Mouse (Mus musculus): ENCODE results near the gene Mapk10. TPM values are rescaled to one million over a fixed set of nuclear protein-coding genes. Genes with fewer than 3 reads are reported as not detected.
A peak's percentile ranks its signal among the peaks of the same experiment; 100 is the strongest.

Mapk10 gene
- total RNA-seq, 1 experiment from 2014 or later, result 9.8 TPM

GRCm38 (mm10) chr5:103164022-103164421 lies 47.1 kb downstream of the Mapk10 start:
- DNase-seq, result no peak

GRCm38 (mm10) chr5:103161574-103161973 lies 49.6 kb downstream of the Mapk10 start:
- no peak for DNase-seq

GRCm38 (mm10) chr5:103161196-103161540 lies 50.0 kb downstream of the Mapk10 start:
- DNase-seq, result no peak

DNA sequence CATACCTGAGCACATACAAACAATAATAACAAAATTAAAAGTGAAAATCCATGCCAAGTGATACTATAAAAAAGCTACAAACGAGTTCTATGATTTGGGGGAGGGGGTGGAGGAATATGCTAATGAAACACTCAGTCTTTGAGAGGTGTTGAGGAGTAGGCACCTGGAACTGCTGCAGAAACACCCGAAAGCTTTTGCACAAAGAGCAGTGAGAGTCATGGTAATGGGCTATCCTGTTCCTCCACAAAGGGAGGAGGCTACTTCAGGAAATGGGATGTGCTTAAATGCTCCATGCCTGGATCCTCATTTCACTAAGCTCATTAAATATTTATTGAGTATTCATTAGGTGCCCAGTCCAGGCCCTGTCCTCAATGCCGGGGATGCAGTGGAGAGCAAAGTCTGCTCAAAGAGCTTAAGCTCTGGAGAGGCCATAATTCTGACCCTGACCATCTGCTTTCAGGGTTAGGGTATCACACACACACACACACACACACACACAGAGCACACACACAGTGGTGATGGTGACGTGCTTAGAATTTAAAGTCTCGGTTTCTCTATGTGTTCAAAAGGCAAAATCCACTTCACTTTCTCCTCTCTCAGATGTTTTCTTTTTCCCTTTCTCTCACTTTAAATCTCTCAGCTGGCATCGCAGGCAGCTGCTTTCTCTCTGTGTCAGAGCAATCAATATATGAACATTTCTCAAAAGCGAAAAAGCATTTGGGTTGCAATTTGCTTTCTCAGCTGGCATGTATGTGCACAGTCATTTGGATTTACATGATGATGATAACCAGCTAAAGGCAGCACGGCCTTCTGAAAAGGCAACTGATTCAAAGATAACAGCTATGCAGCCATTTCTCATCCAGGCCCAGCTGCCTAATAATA lies 50.6 kb downstream of the Mapk10 start:
- DNase-seq, result no peak

DNA sequence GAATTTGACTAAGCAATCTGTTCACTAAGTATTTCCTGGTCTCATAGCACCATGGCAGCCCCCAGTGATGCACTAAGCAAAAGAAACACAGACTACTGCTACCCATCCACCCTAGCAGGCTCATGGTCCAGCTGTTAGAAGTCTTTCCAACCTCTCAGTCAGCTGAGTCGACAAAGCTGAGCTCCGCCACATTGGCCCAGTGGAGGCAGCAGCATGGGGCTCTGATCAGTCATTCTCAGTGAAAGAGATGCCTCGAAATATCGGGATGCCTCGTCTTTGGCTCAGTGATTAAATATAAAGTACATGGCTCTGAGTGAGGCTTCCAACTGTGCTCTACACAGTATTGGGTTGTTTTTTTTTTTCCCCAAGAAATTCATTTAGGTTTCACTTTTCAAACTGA lies 70.2 kb downstream of the Mapk10 start:
- DNase-seq, result no peak

DNA sequence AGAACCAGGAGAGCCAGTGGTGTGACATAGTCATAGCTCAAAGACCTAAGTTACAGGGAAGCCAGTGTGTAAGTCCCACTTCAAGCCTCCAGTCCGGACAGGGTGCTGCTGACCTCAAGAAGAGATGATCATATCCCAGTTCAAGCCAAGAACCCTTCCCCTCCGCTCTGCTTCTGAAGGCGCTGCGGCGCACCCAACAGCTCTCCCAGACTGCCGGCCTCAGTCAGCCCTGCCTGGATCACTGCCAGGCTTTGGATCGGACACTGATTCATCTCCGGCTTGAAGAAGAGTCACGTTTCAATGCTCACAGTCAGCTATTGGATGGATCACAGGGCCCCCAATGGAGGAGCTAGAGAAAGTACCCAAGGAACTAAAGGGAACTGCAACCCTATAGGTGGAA lies 76.3 kb downstream of the Mapk10 start:
- peak; percentile 81 for DNase-seq

- DNase-seq, result peak; percentile 51
These were observed 77.5 kb downstream of the Mapk10 start for GRCm38 (mm10) chr5:103133626-103134025.

GRCm38 (mm10) chr5:103132814-103133213 lies 78.3 kb downstream of the Mapk10 start:
- peak; percentile 24 for DNase-seq

DNA sequence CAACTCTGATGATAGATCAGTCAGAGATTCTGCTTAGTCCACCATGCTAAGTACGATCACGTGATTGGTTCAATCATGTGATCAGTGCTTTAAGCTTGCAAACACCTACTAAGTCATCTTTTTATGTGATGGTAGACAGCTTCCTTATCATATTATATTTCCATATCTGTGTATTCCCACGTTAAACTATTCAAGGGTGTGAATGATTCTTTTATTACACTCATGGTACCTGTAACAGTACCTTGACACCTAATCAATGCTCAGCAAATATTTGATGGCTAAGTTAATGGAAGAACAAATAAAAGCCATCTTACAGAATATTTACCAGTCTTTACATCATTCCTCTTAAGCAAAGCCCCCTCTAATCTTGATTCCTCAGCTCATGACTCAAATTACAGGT lies 91.5 kb downstream of the Mapk10 start:
- DNase-seq, result no peak

DNA sequence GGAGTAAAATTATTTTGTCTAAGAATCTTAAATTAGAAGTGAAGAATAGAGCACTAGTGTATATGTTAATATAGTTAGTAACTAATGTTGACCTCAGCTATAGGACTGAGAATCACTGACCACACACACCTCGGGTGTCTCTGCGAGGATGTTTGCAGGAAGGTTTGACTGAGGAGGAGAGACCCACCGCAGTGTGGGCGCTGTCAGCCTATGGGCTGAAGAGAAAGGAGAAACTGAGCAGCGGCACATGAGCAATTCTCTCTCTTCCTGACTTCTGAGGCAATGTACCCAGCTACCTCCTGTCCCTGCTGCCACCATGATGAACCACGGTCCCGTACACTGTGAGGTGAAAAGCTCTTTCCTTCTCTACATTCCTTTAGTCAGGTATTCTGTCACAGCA lies 95.6 kb downstream of the Mapk10 start:
- no peak for DNase-seq

DNA sequence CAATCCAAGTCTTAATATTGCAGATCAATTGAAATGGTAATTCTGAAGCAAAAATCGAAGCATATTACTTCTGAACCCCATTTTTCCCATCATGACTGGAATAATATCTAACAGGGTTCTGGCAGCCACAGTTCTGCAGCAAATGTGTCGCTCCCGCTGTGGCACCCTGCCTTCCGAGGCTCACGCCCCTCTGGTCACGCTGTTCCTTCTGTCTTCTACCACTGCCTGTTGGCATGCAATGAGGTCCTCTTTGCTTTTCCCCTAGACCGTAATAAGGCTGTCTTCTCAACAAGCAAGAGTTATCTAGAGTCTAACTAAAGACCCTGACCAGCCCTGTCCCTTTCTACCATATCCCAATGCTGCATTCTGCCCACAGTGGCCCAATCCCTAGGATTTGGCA lies 98.7 kb downstream of the Mapk10 start:
- no peak for DNase-seq

GRCm38 (mm10) chr5:103109409-103109808 lies 101.7 kb downstream of the Mapk10 start:
- no peak for DNase-seq

- no peak for DNase-seq
These were observed 105.4 kb downstream of the Mapk10 start for GRCm38 (mm10) chr5:103105441-103106414.

GRCm38 (mm10) chr5:103104082-103104481 lies 107.1 kb downstream of the Mapk10 start:
- no peak for DNase-seq

- DNase-seq, result no peak
These were observed 108.2 kb downstream of the Mapk10 start for GRCm38 (mm10) chr5:103102876-103103393.

DNA sequence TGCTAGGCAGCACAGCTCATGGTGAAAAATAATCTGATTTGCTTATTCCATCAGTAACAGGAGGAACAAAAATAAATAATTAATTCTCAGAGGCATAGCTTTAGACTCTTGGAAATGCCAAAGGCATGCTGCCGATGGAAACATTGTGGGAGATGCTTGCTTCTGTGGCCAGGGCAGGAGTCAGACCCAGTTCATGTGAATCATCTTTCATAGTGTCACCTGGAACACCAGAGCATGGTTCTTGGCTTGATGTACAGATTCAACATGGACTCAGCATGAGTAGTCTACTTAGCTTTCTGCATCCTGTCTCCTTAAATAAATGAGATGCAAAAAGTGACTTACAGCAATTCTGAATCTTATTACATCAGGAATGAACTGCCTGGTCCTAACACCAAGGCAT lies 109.0 kb downstream of the Mapk10 start:
- no peak for DNase-seq

DNA sequence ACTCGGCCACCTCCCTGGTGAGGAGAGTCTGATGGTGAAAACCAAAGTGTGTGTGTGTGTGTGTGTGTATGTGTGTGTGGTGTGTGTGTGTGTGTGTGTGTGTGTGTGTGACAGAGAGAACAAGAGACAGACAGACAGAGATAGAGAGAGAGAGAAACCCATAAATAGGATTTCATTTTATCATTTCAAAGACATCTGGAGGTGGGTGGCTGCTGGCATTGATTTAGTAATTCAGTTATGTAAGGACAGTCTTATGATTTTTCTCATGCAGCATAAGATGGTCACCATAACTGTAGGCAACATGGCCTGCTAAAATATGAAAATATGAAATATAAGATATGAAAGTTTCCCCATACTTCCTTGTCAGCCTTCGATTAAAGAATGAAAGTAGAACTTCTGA lies 117.0 kb downstream of the Mapk10 start:
- DNase-seq, result no peak

GRCm38 (mm10) chr5:103085844-103086243 lies 125.3 kb downstream of the Mapk10 start:
- no peak for DNase-seq

- DNase-seq, result peak; percentile 40
These were observed 135.7 kb downstream of the Mapk10 start for GRCm38 (mm10) chr5:103075451-103075850.

GRCm38 (mm10) chr5:103072200-103072825 lies 138.8 kb downstream of the Mapk10 start:
- no peak for DNase-seq

DNA sequence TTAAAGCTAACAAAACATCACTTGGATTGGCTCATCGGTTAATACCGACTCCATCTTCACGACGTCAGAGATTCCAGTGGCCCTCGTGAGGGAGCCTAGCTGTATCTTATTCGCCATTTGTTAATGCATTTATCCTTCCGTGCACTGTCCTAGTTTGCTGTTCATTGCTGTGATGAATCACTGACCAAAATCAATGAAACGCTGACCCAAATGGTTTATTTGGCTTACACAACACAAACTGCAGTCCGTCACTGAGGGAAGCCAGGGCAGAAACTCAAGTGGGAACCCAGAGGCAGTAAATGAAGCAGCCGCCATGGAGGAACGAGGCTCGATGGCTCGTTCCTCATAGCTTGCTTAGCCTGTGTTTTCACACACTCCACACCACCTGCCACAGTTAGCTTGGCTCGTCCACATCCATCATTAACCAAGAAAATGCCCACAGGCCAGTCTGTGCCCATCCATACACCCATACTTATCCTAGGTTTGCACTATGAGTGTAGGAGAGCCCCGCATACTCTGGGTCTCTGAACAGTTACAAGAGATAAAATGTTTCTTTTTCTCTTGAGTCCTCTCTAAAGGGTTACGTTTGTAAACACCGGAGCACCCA lies 140.0 kb downstream of the Mapk10 start:
- no peak for DNase-seq
